Mouse (Mus musculus) brain, embryonic 18.5 days (tissue): ENCODE results near the gene Mageb16.

Experiments used
- DNase-seq: peaks from one replicate; pipeline ENCODE4 v3.0.0-alpha.2; 2012; ENCODE audit warnings: low read depth, low spot score

Gene Mageb16

GRCm38 (mm10) chrX:79671411-79671810 is at the start of gene Mageb16:
TSS of gene Mageb16 (minus strand) at chrX:79671435.
- DNase-seq = no peak

- no peak for DNase-seq
Observed at GRCm38 (mm10) chrX:79651091-79651490, 20.1 kb downstream of the Mageb16 start.

- DNase-seq = no peak
Observed at GRCm38 (mm10) chrX:79635396-79635795, 35.8 kb downstream of the Mageb16 start.

- no peak for DNase-seq
Observed at GRCm38 (mm10) chrX:79606462-79606861, 64.8 kb downstream of the Mageb16 start.
